Mouse (Mus musculus): ENCODE measurements around the gene Ube2l3.

- no peak for TF ChIP-seq POLR2A (IDR thresholded peaks at IDR 0.05; ENCODE audit: extremely low read depth, insufficient read depth, low read length)
- TF ChIP-seq CTCF (IDR thresholded peaks at IDR 0.05; ENCODE audit: extremely low read depth, insufficient read depth, low read length), result no peak
Observed at GRCm38 (mm10) chr16:17154346-17154745, 48.1 kb downstream of the Ube2l3 start.

Measured in cortical plate, adult 2 months (tissue).